Mouse (Mus musculus) myocyte (in vitro differentiated cells): ENCODE measurements around the gene Sema5a. TPM values are rescaled to one million over a fixed set of nuclear protein-coding genes. Genes with fewer than 3 reads are reported as not detected.

Experiments
- H3K27me3 ChIP-seq: one replicate; pipeline ENCODE4 v1.6.1; 2011; ENCODE audit not compliant: control insufficient read depth, insufficient read depth, insufficient read length
- H3K36me3 ChIP-seq: one replicate; pipeline ENCODE4 v1.6.1; 2011; ENCODE audit not compliant: control insufficient read depth, insufficient read depth
- H3K4me2 ChIP-seq: one replicate; pipeline ENCODE4 v1.6.1; 2011; ENCODE audit warnings: low read depth, control low read depth
- H3K4me3 ChIP-seq: one replicate; pipeline ENCODE4 v1.5.1; 2011; ENCODE audit warnings: mild to moderate bottlenecking, control low read depth, moderate library complexity
- H3K79me2 ChIP-seq: one replicate; pipeline ENCODE4 v1.6.1; 2011; ENCODE audit not compliant: control insufficient read depth, insufficient read depth
- H3ac ChIP-seq: one replicate; pipeline ENCODE4 v1.6.1; 2011; ENCODE audit not compliant: control insufficient read depth, insufficient read length
- CEBPB ChIP-seq: IDR thresholded peaks from 2 replicates; pipeline ENCODE4 v1.6.1; 2011; ENCODE audit warnings: mild to moderate bottlenecking, moderate library complexity; ENCODE audit not compliant: poor library complexity, insufficient read depth, severe bottlenecking
- E2F4 ChIP-seq: IDR thresholded peaks from one replicate; pipeline ENCODE4 v1.6.1; 2011; ENCODE audit warnings: mild to moderate bottlenecking, control low read depth, moderate library complexity; ENCODE audit not compliant: insufficient read depth
- MAX ChIP-seq: IDR thresholded peaks from one replicate; pipeline ENCODE4 v1.6.1; 2011; ENCODE audit warnings: low read depth, mild to moderate bottlenecking, control low read depth
- MYOD1 ChIP-seq, 3 experiments: IDR thresholded peaks; one replicate each; pipeline ENCODE4 v1.6.1; 2011; ENCODE audit warnings: control low read depth in 2 of 3, low read depth in 2 of 3, mild to moderate bottlenecking in 2 of 3, moderate library complexity in 1 of 3; ENCODE audit not compliant: insufficient read length in 2 of 3, control insufficient read depth in 1 of 3
- MYOG ChIP-seq, 3 experiments: IDR thresholded peaks; one replicate each; pipeline ENCODE4 v1.6.1; 2011; ENCODE audit warnings: control low read depth in 2 of 3, low read depth in 2 of 3, mild to moderate bottlenecking in 2 of 3; ENCODE audit not compliant: insufficient read length in 2 of 3, control insufficient read depth in 1 of 3, insufficient read depth in 1 of 3
- POLR2A ChIP-seq: IDR thresholded peaks from one replicate; pipeline ENCODE4 v1.6.1; 2011; ENCODE audit warnings: low read depth, mild to moderate bottlenecking, control low read depth, moderate library complexity; ENCODE audit not compliant: insufficient read length
- POLR2AphosphoS2 ChIP-seq: IDR thresholded peaks from one replicate; pipeline ENCODE4 v1.6.1; 2011; ENCODE audit warnings: low read depth, control low read depth; ENCODE audit not compliant: insufficient read length
- REST ChIP-seq: IDR thresholded peaks from one replicate; pipeline ENCODE4 v1.6.1; 2011; ENCODE audit warnings: mild to moderate bottlenecking, control low read depth, moderate library complexity; ENCODE audit not compliant: insufficient read depth, insufficient read length
- SRF ChIP-seq: IDR thresholded peaks from one replicate; pipeline ENCODE4 v1.6.1; 2011; ENCODE audit warnings: low read depth; ENCODE audit not compliant: control insufficient read depth, insufficient read length
- TCF12 ChIP-seq: IDR thresholded peaks from one replicate; pipeline ENCODE4 v1.6.1; 2011; ENCODE audit warnings: mild to moderate bottlenecking, control low read depth; ENCODE audit not compliant: poor library complexity, insufficient read depth, severe bottlenecking
- TCF3 ChIP-seq: IDR thresholded peaks from one replicate; pipeline ENCODE4 v1.6.1; 2011; ENCODE audit warnings: low read depth, control low read depth; ENCODE audit not compliant: insufficient read length
- USF1 ChIP-seq: IDR thresholded peaks from one replicate; pipeline ENCODE4 v1.6.1; 2011; ENCODE audit warnings: low read depth, mild to moderate bottlenecking, control low read depth, moderate library complexity
- polyA plus RNA-seq: library from polyadenylated mRNA; unstranded; fragments of >200 nt; fragmentation: generic; extraction: Trizol; gene quantifications from one replicate; pipeline ENCODE4 v1.2.1, GENCODE M21; 2012; ENCODE audit warnings: missing spikeins

Gene Sema5a
- polyA plus RNA-seq, 1 experiment: 7.1 TPM

DNA sequence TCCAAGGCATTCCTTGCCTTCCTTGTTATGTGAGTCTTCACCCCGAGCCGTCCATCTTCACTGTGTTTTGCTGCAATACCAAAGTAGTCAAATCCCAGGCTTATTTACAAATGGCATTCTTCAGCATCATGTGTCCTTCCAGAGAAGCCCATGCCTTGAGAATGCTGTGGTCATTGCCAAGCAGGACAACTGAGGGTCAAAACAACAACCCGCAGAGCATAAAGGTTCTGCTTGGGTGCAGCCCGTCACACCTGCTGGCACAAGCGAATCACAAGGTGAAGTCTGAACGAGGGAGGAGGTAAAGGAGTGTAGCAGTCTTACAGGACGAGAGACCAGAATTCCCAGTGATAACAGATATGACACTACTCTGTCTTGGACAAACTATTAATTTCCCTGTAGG, 21.6 kb upstream of the Sema5a start:
- Histone ChIP-seq H3K79me2 (no peaks in the 10 kb centered on the region), H3K4me3 (no peak overlapping the region), H3ac (no peak overlapping the region), H3K4me2 (no peak overlapping the region), H3K27me3 (peaks cover 13% of the 10 kb centered on the region), H3K36me3 (no peaks in the 10 kb centered on the region)
- TF ChIP-seq E2F4 (no peak), TCF12 (no peak), MAX (no peak)

DNA sequence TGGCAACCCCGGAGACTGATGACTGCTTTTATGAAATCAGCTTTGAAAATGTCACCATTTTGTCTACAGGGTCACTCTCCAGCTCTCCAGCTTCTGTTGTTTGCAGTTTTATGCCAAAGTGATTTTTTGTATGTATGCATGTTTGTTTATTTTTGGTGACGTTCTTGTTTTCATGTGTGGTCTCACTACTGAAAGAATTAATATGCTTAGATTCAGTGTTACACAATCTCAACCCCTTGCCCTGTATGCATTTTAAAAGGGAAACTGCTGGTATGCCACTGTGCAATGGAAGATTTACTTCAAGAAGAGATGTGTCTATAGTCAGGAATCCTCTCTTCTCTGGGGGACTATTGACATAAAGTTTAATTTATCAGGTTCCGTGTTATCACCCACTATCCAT, 19.2 kb upstream of the Sema5a start:
- TF ChIP-seq REST: no peak
- TF ChIP-seq E2F4: no peak
- TF ChIP-seq USF1: no peak
- no peak for TF ChIP-seq POLR2A
- no peak for TF ChIP-seq SRF
- no peak for TF ChIP-seq CEBPB
- no peak overlapping the region for H3ac ChIP-seq
- peaks cover 6% of the 10 kb centered on the region for H3K27me3 ChIP-seq
- no peak overlapping the region for H3K4me2 ChIP-seq
- H3K36me3 ChIP-seq: no peaks in the 10 kb centered on the region
- H3K4me3 ChIP-seq: no peak overlapping the region
- H3K79me2 ChIP-seq: no peaks in the 10 kb centered on the region

DNA sequence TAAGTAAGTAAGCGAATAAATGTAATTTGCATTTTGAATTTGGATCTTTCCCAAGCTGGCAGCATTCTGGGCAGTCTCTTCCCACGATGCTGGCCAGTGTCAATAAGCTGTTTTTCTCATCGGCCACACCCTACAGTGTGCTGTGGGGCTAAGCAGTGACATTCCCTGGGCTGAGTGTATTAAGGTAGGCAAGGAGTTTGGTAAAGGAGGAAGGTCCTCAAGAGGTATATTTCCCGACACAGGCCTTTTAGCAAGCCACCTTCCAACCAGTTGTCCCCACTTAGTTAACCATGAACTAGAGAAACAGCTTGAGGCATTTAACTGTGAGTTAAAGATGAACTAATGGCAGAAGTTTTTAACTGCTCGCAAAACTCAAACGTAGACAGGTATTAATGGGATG, 18.2 kb upstream of the Sema5a start:
- no peak for TF ChIP-seq POLR2AphosphoS2
- no peak for TF ChIP-seq MAX
- no peak for TF ChIP-seq POLR2A
- TF ChIP-seq USF1: no peak
- no peak for TF ChIP-seq E2F4
- TF ChIP-seq TCF3: no peak
- no peak for TF ChIP-seq SRF
- no peak for TF ChIP-seq MYOG (IDR thresholded peaks at IDR 0.05; ENCODE audit: control insufficient read depth in 1 of 3, insufficient read depth in 1 of 3, insufficient read length in 2 of 3, low read depth in 2 of 3)
- TF ChIP-seq TCF12: no peak
- TF ChIP-seq MYOD1 (IDR thresholded peaks at IDR 0.05; ENCODE audit: control insufficient read depth in 1 of 3, insufficient read length in 2 of 3, low read depth in 2 of 3): no peak
- no peak for TF ChIP-seq REST
- TF ChIP-seq CEBPB: no peak
- Histone ChIP-seq H3ac (no peak overlapping the region), H3K27me3 (peaks cover 6% of the 10 kb centered on the region), H3K79me2 (no peaks in the 10 kb centered on the region), H3K4me3 (no peak overlapping the region), H3K4me2 (no peak overlapping the region), H3K36me3 (no peaks in the 10 kb centered on the region)

DNA sequence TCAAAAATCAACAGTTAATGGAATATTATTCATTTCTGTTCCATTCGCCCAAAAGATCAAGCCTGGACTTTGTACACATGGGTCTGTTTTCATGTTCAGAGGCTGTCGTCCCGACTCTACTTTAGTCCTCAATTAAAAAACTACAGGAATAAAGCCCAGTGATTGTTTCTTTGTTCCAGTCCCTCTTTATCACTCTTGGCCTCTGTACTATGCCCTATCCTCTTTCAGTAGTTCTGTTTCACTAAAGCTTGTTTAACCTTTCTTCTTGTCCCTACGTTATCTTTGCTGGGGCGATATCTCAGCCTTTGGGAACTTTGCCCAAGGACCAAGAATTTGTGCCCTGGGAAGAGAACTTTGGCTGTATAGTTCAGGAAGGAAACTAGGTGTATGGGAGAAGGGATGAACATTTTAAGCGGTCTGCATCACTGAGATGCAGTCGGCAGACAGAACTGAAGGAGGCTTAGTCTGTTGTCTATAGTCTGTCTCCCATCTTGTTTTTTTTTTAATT, 17.7 kb upstream of the Sema5a start:
- H3K4me3 ChIP-seq: no peak overlapping the region
- peaks cover 6% of the 10 kb centered on the region for H3K27me3 ChIP-seq
- H3K4me2 ChIP-seq: no peak overlapping the region
- no peak overlapping the region for H3ac ChIP-seq
- no peaks in the 10 kb centered on the region for H3K36me3 ChIP-seq
- no peaks in the 10 kb centered on the region for H3K79me2 ChIP-seq
- TF ChIP-seq POLR2AphosphoS2: no peak
- TF ChIP-seq MYOD1 (IDR thresholded peaks at IDR 0.05; ENCODE audit: control insufficient read depth in 1 of 3, insufficient read length in 2 of 3, low read depth in 2 of 3): no peak
- no peak for TF ChIP-seq SRF
- no peak for TF ChIP-seq POLR2A
- TF ChIP-seq USF1: no peak
- no peak for TF ChIP-seq REST
- TF ChIP-seq MAX: no peak
- no peak for TF ChIP-seq CEBPB
- no peak for TF ChIP-seq TCF3

DNA sequence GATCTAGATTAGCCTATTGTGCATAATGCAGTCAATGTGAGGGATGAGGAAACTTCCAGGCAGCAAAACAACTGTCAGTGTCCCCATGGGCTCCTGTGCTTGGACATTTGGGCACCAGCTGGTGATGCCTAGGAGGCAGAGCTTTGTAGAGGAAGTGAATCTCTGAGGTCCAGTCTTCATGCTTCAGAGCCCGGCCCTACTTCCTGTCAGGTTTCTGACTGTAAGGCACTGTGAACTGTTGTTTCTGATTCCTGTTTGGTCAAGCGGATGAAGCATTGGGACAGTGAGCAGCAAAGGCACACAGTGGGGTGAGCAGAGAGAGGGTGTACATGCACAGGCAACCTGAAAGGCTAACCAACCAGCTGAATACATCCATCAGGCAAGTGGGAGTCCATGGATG, 14.5 kb upstream of the Sema5a start:
- no peaks in the 10 kb centered on the region for H3K36me3 ChIP-seq
- no peaks in the 10 kb centered on the region for H3K79me2 ChIP-seq
- H3K4me2 ChIP-seq: no peak overlapping the region
- no peak overlapping the region for H3K4me3 ChIP-seq
- no peaks in the 10 kb centered on the region for H3K27me3 ChIP-seq
- H3ac ChIP-seq: no peak overlapping the region
- no peak for TF ChIP-seq MYOD1 (IDR thresholded peaks at IDR 0.05; ENCODE audit: control insufficient read depth in 1 of 3, insufficient read length in 2 of 3, low read depth in 2 of 3)
- TF ChIP-seq MYOG (IDR thresholded peaks at IDR 0.05; ENCODE audit: control insufficient read depth in 1 of 3, insufficient read depth in 1 of 3, insufficient read length in 2 of 3, low read depth in 2 of 3): no peak
- TF ChIP-seq E2F4: no peak
- TF ChIP-seq TCF3: no peak
- TF ChIP-seq TCF12: no peak
- no peak for TF ChIP-seq CEBPB
- TF ChIP-seq SRF: no peak
- no peak for TF ChIP-seq MAX
- TF ChIP-seq REST: no peak
- TF ChIP-seq POLR2AphosphoS2: no peak
- TF ChIP-seq POLR2A: no peak
- TF ChIP-seq USF1: no peak
